Mouse (Mus musculus): Measurements from ENCODE around the gene Ripor2.

The Ripor2 gene

DNA sequence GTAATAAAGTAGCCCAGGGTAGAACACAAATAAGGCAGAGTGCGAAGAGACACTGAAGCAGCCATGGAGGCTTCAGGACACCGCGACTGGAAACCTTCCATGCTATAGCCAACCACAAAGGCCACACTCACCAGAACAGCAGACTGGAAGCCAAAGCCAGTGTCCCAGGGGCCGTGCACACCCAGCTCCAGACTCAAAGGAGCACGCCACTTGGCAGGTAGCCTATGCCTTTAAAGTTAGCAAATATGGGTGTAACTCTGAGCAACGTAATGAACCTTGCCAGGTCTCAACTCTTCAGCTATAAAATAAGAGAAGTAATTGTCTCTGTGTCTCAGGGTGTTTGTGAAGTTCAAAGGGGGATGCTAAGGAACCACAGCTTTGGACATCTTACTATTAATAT, 2.9 kb downstream of the Ripor2 start:
- DNase-seq = no peak

DNA sequence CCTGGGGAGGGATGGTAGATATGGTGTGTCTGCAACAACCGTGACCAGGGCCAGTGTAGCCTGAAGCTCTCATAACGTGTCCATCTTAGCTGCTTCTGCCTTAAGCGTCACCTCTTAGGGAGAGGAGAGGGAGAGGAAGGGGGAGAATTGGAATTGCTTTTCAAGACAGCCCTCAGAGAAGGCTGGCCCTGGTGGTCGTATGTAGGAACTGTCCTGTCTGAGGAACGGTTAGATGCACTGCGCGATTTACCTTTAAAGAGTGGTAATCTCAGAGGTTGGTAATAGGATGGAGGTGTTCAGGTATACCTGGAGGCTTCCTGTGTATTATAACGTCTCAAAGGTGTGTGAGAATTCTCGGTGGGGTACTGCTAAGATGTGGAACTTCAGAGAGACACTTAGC, 3.4 kb downstream of the Ripor2 start:
- DNase-seq = no peak

DNA sequence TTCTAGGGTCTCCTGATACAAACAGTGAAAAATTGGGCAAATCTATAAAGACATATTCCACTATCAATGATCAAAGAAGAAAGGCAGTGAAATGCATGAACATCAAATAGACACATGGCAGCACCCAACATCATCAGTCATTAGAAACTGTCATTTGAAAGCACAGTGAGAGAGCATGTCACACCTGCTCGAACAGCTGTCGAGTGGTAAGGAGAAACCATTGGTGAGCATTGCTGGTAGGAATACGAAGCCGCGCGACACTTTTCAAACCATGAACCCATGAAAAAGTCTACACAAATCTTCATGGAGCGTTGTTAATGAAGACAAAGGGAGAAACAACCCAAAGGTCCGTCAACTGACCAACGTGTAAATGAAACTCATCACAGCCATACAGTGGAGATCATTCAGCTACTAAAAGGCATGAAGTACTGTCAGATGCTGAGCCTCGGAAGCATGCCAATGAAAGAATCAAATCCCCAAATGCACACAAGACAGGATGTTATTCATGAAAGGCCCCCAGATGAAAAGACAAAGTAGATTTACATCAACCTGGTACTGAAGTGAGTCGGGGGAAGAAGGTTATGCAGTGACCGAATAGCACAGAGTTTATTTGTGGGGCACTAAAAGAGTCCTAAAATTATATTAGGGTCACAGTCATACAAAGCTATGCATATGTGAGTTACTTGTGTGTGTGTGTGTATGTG, 5.4 kb downstream of the Ripor2 start:
- DNase-seq = no peak

DNA sequence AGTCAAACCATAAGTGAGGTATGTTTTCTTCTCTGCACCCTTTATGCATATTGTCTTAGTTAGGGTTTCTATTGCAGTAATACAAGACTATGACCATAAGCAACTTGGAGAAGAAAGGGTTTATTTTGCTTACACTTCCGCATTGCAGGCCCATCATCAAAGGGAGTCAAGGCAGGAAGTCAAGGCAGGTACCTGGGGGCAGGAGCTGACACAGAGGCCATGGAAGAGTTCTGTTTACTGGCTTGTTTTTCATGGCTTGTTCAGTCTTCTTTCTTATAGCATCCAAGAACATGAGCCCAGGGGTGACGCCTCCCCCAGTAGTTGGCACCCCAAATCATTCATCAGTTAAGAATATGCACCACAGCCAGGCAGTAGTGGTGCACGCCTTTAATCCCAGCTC, 6.6 kb downstream of the Ripor2 start:
- no peak for DNase-seq

DNA sequence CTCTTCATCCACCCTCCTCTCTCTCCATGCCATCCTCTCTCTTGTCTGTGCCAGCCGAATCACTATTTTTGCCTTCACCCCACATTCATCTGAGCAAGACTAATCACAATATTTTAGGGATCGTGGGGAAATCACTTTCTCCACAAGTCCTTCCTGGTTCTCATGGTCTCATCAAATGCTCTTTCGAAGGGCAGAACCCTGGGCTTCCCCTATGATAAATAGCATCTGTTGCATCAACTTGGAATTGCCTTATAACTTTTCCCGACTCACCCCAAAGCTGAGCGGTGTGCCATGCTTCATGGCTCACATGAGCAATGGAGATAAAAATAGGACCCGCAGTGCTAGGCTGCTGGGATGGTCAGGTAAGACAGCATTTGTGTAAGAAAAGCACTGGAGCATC, 9.7 kb downstream of the Ripor2 start:
- no peak for DNase-seq

DNA sequence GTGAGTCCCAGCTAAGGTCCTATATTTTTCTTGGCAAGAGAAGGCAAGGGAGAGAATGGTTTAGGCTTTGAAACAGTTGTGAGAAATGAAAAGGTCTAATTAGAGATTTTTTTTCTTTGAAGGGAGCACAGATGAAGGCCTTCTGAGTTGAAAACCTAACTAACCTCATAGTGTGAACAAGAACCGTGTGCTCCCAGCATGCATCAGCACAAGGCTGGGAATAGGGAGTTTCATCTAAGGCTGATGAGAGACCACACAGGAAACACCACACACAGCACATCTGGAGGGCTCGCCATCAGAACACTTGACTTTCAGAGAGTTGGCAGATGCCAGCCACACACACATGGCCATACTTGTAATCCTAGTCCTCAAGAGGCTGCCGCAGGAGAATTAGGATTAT, 12.3 kb downstream of the Ripor2 start:
- DNase-seq = no peak

DNA sequence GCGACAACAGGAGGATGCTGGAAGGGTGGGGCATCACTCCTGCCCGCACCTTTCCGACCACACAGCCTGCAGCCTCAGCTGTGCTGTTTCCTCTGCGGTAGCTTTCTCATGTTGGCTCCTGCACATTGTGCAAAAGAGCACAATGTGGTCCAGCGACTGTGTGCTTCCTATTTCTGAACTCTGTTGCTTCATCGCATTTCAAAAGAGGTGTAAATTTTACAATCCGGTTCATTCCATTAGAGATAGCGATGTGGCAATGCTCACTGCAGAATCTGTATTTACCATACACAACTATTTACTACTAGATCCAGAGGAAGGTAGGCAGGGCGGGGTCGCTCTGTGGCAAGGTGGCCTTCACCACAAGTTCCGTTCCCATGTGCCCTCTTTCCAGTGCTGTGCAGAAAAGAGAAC, 17.6 kb downstream of the Ripor2 start:
- peak; percentile 77 for DNase-seq

DNA sequence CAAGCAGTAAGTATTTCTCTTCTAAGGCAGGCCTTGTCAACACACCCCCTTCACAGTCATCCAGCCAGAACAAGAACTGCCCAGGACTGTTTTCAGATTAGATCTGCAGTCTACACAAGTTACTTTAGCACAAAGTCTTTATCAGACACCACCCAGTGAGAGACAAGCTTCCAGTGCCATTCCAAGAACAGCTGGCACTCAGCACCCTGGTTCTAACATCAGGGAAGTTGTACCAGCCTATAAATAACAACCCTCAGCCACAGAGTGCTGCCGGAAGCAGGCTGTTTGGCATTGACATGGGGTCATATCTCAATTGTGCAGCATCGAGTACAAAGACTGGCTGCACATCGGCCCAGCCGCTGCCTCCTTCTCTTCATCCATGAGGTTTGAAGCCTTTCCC, 21.0 kb downstream of the Ripor2 start:
- DNase-seq = peak; percentile 88

DNA sequence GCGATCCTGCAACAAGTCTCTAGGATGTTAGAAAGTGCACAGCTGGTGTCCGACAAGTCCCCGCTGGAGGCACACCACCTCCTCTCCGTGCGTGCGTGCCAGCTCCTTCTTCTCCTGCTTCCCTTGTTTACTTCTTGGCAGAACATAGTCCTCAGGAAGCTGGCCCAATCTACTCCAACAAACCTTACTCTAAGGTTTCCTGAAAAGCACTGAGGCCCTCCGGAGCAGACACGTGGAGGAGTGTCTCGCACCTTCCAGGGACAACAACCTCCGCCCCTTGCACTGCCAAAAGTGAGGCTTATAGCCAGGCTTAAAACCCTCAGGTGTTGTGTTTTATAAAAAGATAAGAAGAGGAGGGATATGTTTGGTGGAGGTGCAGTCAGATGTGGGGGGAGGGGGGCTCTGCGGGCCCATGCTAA, 21.6 kb downstream of the Ripor2 start:
- DNase-seq = peak; percentile 88

DNA sequence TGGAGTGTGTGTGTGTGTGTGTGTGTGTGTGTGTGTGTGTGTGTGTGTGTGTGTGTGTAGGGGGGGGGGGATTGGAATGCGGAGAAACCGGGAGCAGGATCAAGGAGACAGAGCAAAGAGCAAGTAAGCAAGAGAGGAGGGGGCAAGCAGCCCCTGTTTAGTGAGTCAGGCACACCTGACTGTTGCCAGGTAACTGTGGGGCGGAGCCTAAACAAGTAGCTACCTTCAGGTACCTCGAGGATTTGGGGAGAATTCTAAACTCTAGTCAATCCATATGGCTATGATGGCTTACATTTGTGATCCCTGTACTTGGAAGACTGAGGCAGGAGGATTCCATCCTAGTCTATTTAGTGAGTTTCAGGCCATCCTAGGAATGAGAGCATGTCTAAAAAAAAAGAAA, 22.1 kb downstream of the Ripor2 start:
- DNase-seq = peak; percentile 20

DNA sequence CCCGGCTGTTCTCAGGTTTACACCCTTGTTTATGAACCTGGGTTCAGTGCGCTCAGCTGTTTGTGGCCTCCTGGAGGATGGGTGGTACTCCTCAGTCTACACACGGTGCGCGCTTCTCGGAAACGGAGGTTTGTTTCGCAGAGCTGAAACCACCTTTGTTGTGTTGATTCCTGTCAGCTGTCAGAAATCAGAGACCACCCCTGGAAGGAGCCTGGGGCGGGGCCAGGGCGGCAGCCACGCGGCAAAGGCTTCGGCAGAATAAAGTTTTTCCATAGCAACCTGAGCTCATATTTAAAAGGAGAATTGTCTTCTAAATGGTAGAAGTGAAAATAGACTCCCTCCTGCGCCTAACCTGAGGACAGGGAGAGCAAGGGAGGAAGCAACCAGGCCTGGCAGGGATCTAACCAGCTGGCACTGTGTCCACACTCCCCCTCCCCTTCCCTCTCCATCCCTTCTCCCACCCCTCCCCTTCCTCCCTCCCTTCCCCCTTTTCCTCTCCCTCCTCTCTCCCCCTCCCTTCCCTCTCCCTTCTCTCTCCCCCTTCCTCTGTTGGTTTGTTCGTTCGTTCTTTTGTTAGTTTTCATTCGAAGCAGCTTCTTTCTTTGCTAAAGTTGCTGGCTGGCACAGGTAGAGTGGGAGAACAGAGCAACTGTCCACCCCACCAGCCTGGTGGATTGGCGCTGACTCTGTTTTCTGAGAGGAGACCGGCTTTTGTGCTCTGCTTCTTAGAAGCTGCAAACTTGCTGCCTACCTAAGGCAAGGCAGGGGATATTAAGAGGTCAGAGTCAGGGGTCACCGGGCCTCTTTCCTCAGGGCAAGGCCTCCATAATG, 23.0 kb downstream of the Ripor2 start:
- peak; percentile 69 for DNase-seq

DNA sequence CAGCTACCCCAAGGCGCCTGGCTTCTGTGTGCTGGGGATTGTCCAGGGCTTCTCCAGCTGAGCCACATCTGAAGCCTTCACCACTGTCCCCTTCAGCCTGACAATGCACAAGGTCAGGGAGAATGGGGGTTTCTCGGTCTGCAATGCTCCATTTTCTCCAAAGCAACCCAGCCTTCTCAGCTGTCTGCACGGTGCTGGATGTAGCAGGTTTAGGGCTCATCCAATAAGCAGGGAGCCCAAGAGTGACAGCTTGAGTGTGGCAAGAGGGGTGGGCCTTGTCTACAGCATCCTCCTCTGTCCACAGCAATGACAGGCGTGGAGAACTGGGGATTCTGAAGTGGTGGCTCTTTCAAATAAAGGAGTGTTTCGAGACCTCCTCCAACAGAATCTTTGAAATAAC, 23.8 kb downstream of the Ripor2 start:
- no peak for DNase-seq

DNA sequence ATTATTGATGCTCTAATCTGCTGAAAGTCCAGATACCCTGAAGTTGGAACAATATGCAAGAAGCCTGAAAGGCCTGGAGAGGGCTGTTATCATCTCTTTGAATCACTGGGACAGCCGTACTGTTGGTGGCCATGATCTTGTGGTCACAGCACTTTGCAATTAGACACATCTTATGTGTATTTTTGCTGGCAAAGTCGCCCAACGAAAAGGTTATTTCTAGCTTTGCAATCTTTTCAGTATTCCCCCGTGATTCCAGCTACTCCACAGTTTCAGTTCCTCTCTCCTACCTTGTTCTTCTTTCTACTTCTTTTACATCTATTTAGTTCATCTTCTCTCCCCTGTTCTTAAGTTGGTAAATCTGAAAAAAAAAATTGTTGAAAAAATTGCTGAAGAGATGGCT, 26.0 kb downstream of the Ripor2 start:
- DNase-seq = no peak

DNA sequence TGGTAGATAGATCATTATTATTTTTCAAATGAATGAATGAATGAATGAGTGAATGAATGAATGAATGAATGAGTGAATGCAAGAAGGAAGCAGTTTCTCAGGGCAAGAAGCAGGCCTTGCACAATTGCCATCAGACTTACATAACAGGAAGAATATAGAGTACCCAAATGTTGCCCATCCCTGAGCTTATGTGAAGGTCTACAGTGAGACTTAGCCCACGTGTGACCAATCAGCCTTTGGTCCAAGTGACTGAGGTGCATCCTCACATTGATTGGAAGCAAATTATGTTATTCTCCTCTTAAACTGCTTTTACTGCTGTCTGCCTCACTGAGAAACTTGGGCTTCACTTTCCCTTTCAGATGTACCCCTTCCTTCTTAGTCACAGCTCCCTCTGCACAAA, 26.7 kb downstream of the Ripor2 start:
- no peak for DNase-seq

DNA sequence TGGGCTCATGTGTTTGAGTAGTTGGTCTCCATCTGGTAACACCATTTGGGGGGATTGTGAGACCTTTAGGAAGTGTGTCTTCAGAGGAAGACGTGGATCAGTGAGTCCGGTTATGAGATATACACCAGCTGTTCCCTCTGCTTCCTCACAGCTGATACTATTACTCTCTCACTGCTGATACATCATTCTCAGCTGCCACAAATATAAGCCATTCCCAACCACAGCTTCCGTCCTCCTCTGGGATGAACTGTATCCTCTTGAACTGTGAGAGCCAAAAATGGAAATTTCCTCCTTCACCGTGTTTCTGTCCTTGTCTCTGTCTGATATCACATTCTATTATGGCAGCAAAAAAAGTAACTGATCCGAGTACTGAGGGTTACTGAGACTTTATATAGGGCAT, 28.9 kb downstream of the Ripor2 start:
- DNase-seq = no peak

DNA sequence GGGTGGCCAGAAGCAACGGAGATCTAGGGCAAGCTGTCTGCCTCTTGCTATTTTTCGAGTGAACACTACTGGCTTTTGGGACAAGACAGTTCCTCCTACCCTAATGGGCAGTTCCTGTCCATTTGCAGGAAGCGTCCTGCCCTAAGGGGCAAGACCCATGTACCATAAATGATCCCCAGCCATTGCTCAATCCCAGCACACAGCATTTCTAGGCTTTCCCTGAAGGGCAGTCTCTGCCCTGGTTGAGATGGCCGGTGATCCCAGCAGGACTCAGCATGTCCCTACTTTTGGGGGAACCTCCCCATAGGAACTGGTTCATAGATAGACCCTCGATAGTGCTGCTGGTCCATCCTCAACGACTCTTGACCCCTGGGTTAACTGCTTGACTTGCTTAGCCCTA, 31.0 kb downstream of the Ripor2 start:
- no peak for DNase-seq

DNA sequence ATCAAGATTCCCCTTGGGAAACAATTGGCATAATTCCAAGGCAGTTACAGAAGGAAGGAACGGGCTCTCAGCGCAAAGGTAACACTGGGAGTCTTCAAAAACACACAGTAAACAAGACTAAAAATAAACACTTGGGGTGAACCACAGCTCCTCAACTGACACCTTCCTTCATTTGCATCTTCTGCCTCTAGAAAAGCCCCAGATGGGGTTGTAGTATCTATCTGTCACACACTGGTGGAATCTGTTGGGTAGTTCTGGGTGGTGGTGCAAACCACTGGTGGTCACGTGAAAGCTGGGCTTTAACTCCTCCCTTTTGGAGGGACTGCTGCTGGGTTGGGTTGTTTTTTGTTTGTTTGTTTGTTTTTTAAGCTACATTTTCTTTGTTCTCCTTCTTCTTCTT, 31.4 kb downstream of the Ripor2 start:
- peak; percentile 44 for DNase-seq

DNA sequence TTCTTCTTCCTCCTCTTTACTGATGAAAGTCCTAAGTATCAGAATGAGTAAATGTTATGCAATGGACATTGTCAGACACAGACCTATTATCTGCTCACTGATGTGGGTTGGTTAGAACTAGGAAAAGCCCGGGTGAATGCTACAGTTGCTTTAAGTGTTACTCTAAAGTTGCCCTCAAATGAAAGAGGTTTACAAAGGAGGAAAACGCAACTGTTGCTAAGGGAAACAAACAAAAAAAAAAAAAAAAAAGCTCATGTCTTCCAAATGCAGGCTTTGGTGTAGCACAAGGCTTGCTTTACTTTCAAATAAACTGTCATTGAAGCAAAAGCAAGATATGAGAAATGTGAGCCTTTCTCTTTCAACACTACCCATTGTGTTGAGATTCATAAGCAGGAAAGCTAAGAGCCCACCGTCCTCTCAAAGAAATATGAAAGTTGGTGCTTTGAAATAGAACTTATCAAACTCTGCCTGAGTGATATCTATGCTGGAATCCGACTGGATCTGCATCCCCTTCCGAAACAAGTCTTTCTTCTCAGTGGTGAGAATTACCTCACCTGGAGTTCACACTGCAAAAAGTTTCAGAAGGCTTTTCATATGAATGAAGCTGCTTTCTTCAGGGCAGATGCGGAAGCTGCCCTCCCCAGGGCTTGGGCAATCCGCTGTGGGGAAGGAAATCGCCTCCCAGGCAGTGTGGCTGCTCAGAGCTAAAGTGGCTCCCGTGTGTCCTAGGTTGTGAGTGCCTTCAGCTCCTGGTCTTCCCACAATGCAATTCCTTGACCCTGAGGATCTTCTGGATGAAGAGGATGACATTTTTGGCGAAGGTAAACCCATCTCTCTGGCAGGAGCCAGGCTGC, 32.2 kb downstream of the Ripor2 start:
- DNase-seq = peak; percentile 51

DNA sequence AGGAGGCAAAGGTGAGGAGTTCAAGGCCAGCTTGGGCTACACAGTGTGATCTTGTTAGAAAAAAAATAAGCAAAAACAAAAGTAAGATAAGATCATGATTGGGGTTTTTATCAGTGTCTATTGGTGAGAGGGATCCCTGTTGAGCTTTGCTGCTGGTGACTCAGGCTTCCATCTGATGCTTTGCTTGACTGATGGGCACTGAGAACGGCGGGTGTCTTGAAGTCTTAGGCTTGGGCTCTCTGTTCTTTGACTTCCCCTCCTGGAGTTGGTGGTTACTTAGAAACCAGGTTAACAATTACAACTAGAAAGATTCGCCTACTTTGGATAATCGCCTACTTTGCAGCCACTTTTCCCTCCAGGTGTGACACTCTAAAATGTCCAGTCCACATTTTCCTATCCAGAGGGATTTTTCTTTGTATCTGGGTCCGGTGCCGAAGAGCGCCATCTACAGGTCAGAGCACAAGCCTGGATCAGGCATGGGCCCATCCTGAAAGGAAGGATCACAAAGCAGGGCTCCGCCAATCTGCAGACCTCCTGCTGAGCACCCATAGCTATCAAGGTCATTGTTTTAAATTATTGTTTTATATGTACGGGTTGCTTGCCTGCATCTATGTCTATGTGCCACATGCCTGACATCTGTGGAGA, 34.1 kb downstream of the Ripor2 start:
- DNase-seq = peak; percentile 66

DNA sequence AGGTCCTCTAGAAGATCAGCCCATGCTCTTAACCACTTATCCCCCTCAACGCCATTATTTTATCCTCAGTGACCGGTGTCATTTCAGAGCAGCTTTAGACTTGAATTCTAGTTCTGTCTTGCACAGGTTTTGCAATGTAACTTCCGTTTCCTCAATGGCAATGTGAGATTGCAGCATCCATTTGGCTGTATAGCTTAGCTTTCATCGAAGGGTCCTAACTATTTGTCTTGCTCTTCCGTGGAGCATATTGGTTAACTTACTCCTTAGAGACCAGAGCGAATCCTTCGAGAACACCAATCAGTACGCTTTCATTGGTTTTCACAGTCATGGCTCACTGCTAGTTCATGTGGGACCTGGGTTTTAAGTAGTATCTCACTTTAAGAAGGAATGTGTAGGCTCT, 34.7 kb downstream of the Ripor2 start:
- peak; percentile 23 for DNase-seq

DNA sequence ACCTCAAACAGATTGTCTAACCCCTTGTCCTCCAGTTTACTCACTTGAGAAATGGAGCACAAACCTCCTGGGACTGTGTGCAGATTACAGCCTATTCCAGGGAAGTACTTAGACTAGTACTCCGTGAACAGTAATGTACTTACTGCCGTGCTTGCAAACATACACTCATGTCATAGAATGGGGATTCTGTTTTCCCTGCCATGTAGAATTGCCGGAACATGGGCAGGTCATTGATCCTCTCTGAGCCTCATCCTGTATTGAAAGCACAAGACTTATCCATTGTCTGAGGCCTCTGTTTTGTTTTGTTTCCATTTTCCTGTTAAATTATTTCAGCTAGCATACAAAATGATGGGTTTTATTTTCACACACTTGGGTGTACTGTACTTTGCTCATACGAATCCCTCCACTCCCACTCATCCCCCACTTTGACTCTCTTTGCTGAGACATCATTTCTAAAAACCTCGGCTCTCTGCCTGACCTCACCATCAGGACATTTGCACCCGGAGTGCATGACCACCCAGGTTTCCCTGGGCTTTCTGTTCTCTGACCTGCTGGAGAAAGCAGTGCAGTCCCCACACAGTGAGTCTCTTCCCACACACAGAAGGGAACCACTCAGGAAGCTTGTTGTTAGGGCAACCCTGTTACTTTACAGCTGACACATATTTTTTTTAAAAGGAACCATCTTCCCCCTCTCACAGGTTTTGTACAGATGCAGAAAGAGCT, 35.2 kb downstream of the Ripor2 start:
- DNase-seq = no peak

DNA sequence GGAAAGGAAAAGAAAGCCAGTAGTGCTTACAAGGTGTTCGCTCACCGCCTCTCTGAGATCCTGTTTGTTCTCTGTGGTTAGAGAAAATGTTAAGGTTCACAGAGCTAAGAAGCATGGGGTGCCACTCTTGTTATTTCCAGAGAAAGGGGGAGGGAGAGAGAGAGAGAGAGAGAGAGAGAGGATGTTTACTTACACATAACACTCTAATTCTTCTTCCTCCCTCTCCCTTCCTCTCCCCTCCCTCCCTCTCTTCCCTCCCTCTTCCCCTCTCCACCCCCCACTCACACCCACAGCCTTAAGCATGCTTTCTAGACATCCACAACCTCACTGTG, 35.8 kb downstream of the Ripor2 start:
- DNase-seq = no peak

DNA sequence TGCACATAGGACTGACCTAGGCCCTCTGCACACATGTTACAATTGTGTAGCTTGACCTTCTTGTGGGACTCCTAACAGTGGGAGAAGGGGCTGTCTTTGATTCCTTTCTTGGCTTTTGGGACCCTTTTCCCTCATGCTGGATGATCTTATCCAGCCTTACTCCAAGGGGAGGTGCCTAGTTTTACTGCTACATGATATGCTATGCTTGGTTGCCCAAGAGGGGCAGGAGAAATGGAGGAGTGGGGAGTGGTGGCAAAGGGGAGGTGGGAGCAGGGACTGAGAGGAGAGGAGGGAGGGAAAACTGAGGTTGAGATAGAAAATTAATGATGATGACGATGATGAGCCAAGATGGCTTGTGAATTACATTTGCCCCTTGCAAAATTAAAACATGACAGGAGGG, 37.7 kb downstream of the Ripor2 start:
- no peak for DNase-seq

All from lung, postnatal 36 days (tissue).